Mouse (Mus musculus): ENCODE data around the gene Plcb4.

DNA sequence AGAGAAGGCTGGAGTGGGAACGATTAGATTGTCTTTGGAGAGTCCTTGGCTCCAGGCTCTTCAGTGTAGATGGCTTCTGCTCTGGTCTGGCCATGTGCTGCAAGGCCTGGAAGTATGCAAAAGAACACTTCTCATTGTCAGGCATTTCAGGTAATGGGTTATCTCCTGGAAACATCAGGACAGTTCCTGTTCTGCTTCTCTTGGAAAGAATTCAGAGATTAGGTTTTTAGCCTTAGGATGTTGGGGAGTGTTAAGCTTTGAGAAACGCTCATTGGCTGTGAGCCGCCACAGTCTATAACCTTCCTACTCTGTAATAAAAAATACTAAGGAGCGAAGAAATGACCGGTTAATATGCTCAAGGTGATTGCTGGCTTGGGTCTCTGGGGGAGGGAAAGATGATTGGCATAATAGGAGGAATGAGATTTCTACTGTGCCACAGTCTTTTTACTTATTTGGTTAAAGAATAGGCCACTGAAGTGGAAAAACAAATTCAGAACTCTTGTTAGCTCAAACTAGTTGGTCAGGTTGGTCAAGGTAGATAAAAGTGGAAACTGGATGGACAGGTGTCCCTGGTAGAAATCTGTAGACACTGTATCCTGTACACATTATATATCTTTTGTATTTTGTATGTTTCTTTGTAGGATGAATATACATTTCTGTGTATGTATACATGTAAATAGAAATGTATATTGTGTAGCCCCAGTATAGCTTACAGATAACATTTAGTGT, 21.8 kb downstream of the Plcb4 start:
- TF ChIP-seq CTCF (IDR thresholded peaks at IDR 0.05; ENCODE audit: low read depth), result no peak
- peak; percentile 39 for TF ChIP-seq EP300 (optimal IDR thresholded peaks at IDR 0.05)
